Mouse (Mus musculus) CH12.LX (cell line): Measurements from ENCODE around the gene Dctn5. TPM values are rescaled to one million over a fixed set of nuclear protein-coding genes. Genes with fewer than 3 reads are reported as not detected.

Experiments
- DNase-seq: peaks from one replicate; pipeline ENCODE4 v3.0.0-alpha.2; 2013; ENCODE audit errors: extremely low read depth
- H3K27ac ChIP-seq: 2 replicates; pipeline ENCODE4 v1.5.1; 2012; ENCODE audit warnings: low read depth, mild to moderate bottlenecking, control low read depth, moderate library complexity; ENCODE audit not compliant: insufficient read depth
- H3K27me3 ChIP-seq: replicated peaks from 2 replicates; pipeline ENCODE3; 2012; ENCODE audit warnings: inconsistent platforms
- H3K36me3 ChIP-seq, 2 experiments: replicated peaks in 1 of 2; 2 replicates each; pipeline versions ENCODE3 to v1.6.1; 2012; ENCODE audit warnings: inconsistent platforms in 1 of 2, low read length in 1 of 2, mild to moderate bottlenecking in 1 of 2, mixed read lengths in 1 of 2, moderate library complexity in 1 of 2; ENCODE audit not compliant: control insufficient read depth in 1 of 2, insufficient read depth in 1 of 2
- H3K4me1 ChIP-seq, 2 experiments: 2 replicates each; pipeline ENCODE4 v1.6.1; 2012; ENCODE audit warnings: inconsistent platforms in 1 of 2, moderate library complexity in 1 of 2; ENCODE audit not compliant: insufficient read depth in 2 of 2, control insufficient read depth in 1 of 2
- H3K4me2 ChIP-seq: 2 replicates; pipeline ENCODE4 v1.6.1; 2012; ENCODE audit warnings: low read depth, mild to moderate bottlenecking, control low read depth; ENCODE audit not compliant: poor library complexity, insufficient read depth, severe bottlenecking
- H3K4me3 ChIP-seq, 3 experiments: fragments of 150-350 bp in 1 of 3; sonication (generic) in 1 of 3; replicated peaks in 1 of 3; 2 replicates each; pipeline versions ENCODE3 to v1.5.1; 2011 to 2012; ENCODE audit warnings: low read depth in 2 of 3, low read length in 2 of 3, mild to moderate bottlenecking in 2 of 3, moderate library complexity in 2 of 3, control low read depth in 1 of 3, improper control_type of control experiment in 1 of 3, inconsistent platforms in 1 of 3, mixed read lengths in 1 of 3; ENCODE audit not compliant: poor library complexity in 1 of 3
- H3K79me2 ChIP-seq: replicated peaks from 2 replicates; pipeline ENCODE4 v1.6.1; 2012; ENCODE audit warnings: mild to moderate bottlenecking, moderate library complexity; ENCODE audit not compliant: control insufficient read depth, poor library complexity, insufficient read depth, severe bottlenecking; ENCODE audit errors: extremely low read depth
- H3K9ac ChIP-seq: 2 replicates; pipeline ENCODE4 v1.6.1; 2012; ENCODE audit warnings: low read depth, mild to moderate bottlenecking, control low read depth, moderate library complexity; ENCODE audit not compliant: insufficient read depth
- H3K9me3 ChIP-seq: replicated peaks from 2 replicates; pipeline ENCODE3; 2012; ENCODE audit warnings: low read length, inconsistent platforms, mixed read lengths
- BHLHE40 ChIP-seq: IDR thresholded peaks from 2 replicates; pipeline ENCODE4 v1.6.1; 2011; ENCODE audit warnings: mild to moderate bottlenecking, low read depth, low read length, improper control_type of control experiment
- CHD1 ChIP-seq: IDR thresholded peaks from 2 replicates; pipeline ENCODE4 v1.6.1; 2012; ENCODE audit warnings: low read depth, low read length, improper control_type of control experiment, inconsistent platforms
- CHD2 ChIP-seq: IDR thresholded peaks from 2 replicates; pipeline ENCODE4 v1.6.1; 2011; ENCODE audit warnings: low read length, improper control_type of control experiment
- E2F4 ChIP-seq: IDR thresholded peaks from 2 replicates; pipeline ENCODE4 v1.6.1; 2011; ENCODE audit warnings: low read depth, low read length, improper control_type of control experiment; ENCODE audit not compliant: insufficient replicate concordance
- ELF1 ChIP-seq: IDR thresholded peaks from 2 replicates; pipeline ENCODE4 v1.6.1; 2014; ENCODE audit warnings: low read depth, mild to moderate bottlenecking, inconsistent platforms, low read length, improper control_type of control experiment
- ETS1 ChIP-seq: conservative IDR thresholded peaks from 2 replicates; pipeline ENCODE4 v1.6.1; 2012; ENCODE audit warnings: low read depth, mild to moderate bottlenecking, inconsistent platforms, low read length, improper control_type of control experiment, moderate library complexity
- HCFC1 ChIP-seq: IDR thresholded peaks from 2 replicates; pipeline ENCODE4 v1.6.1; 2012; ENCODE audit warnings: low read depth, mild to moderate bottlenecking, inconsistent platforms, low read length, improper control_type of control experiment
- IRF4 ChIP-seq: IDR thresholded peaks from 2 replicates; pipeline ENCODE4 v1.6.1; 2014; ENCODE audit warnings: low read depth, mild to moderate bottlenecking, inconsistent platforms, low read length, improper control_type of control experiment
- JUND ChIP-seq: conservative IDR thresholded peaks from 2 replicates; pipeline ENCODE4 v1.6.1; 2011; ENCODE audit warnings: low read depth, low read length, improper control_type of control experiment
- KAT2A ChIP-seq: IDR thresholded peaks from 2 replicates; pipeline ENCODE4 v1.6.1; 2012; ENCODE audit warnings: low read length, improper control_type of control experiment, inconsistent platforms; ENCODE audit not compliant: insufficient replicate concordance
- MAFK ChIP-seq: IDR thresholded peaks from 2 replicates; pipeline ENCODE4 v1.6.1; 2011; ENCODE audit warnings: low read length, improper control_type of control experiment; ENCODE audit not compliant: insufficient replicate concordance
- MAX ChIP-seq: IDR thresholded peaks from 2 replicates; pipeline ENCODE4 v1.6.1; 2011; ENCODE audit warnings: low read length, improper control_type of control experiment
- MAZ ChIP-seq: IDR thresholded peaks from 2 replicates; pipeline ENCODE4 v1.6.1; 2012; ENCODE audit warnings: low read depth, mild to moderate bottlenecking, inconsistent platforms, low read length, improper control_type of control experiment, moderate library complexity
- MEF2A ChIP-seq: IDR thresholded peaks from 2 replicates; pipeline ENCODE4 v1.6.1; 2014; ENCODE audit warnings: low read depth, mild to moderate bottlenecking, inconsistent platforms, low read length, improper control_type of control experiment, borderline replicate concordance
- MYC ChIP-seq: IDR thresholded peaks from 2 replicates; pipeline ENCODE4 v1.6.1; 2011; ENCODE audit warnings: low read depth, mild to moderate bottlenecking, improper control_type of control experiment, low read length
- PAX5 ChIP-seq: IDR thresholded peaks from 2 replicates; pipeline ENCODE4 v1.6.1; 2012; ENCODE audit warnings: low read length, inconsistent platforms, mixed read lengths
- POLR2AphosphoS2 ChIP-seq: IDR thresholded peaks from 2 replicates; pipeline ENCODE4 v1.6.1; 2011; ENCODE audit warnings: low read depth, low read length, improper control_type of control experiment
- RAD21 ChIP-seq: IDR thresholded peaks from 2 replicates; pipeline ENCODE4 v1.6.1; 2011; ENCODE audit warnings: low read depth, mild to moderate bottlenecking, low read length, improper control_type of control experiment, moderate library complexity
- SIN3A ChIP-seq: IDR thresholded peaks from 2 replicates; pipeline ENCODE4 v1.6.1; 2012; ENCODE audit warnings: low read length, improper control_type of control experiment, inconsistent platforms
- SMC3 ChIP-seq: IDR thresholded peaks from 2 replicates; pipeline ENCODE4 v1.6.1; 2011; ENCODE audit warnings: low read depth, low read length, improper control_type of control experiment
- USF1 ChIP-seq: IDR thresholded peaks from 2 replicates; pipeline ENCODE4 v1.6.1; 2014; ENCODE audit warnings: low read depth, mild to moderate bottlenecking, inconsistent platforms, low read length, improper control_type of control experiment
- USF2 ChIP-seq: conservative IDR thresholded peaks from 2 replicates; pipeline ENCODE4 v1.6.1; 2011; ENCODE audit warnings: low read depth, low read length, improper control_type of control experiment
- ZKSCAN1 ChIP-seq: IDR thresholded peaks from 2 replicates; pipeline ENCODE4 v1.6.1; 2012; ENCODE audit warnings: low read depth, inconsistent platforms, low read length, improper control_type of control experiment, borderline replicate concordance
- dilution Hi-C: fragments of 300-500 bp; cut with MboI; formaldehyde crosslinking; loops from 2 replicates; pipeline ENCODE4 v1.14.3; 2020; ENCODE audit warnings: low sequenced_read_pairs; ENCODE audit not compliant: extremely low pct_unique_long_range_greater_than_20kb, extremely low pct_ligation_motif_present
- in situ Hi-C: fragments of 300-500 bp; cut with MboI; formaldehyde crosslinking; loops from 3 replicates; pipeline ENCODE4 v1.14.3; 2019; ENCODE audit warnings: low sequenced_read_pairs, low pct_ligation_motif_present, low pct_unique_long_range_greater_than_20kb, mixed read lengths
- polyA plus RNA-seq: library from polyadenylated mRNA; unstranded; fragments of >175 nt; gene quantifications from 2 replicates; pipeline ENCODE4 v1.2.1, GENCODE M21; 2012; ENCODE audit warnings: low read depth; ENCODE audit not compliant: insufficient read length
- total RNA-seq, 2 experiments: library from RNA; depleted of rRNA; stranded (reverse); fragments of 300-350 nt in 1 of 2; fragments of >200 nt in 1 of 2; gene quantifications; 2 replicates each; pipeline ENCODE4 v1.2.3; 2012 to 2014

The Dctn5 gene
- total and polyA plus RNA-seq, 3 experiments = 56.5 to 74.7 (median 62.7) TPM

- no peak for DNase-seq
- Histone ChIP-seq H3K79me2 (no peaks in the 10 kb centered on the region), H3K9ac (no peak overlapping the region), H3K27me3 (peaks cover 16% of the 10 kb centered on the region), H3K4me3 (no peak overlapping the region), H3K4me1 (peaks cover 0 to 3% of the 10 kb centered on the region in 2 experiments; a peak in 1 of 4 replicates), H3K4me2 (no peak overlapping the region), H3K9me3 (no peaks in the 10 kb centered on the region), H3K27ac (no peak overlapping the region), H3K36me3 (no peaks in the 10 kb centered on the region)
- TF ChIP-seq JUND (no peak), KAT2A (no peak), MAX (no peak), IRF4 (no peak), MYC (no peak), ZKSCAN1 (no peak)
- dilution Hi-C loops = no loop called here
- in situ Hi-C loops = loop anchor here (25.0 kb wide), 1 partner anchor 732 kb away; no protein-coding TSS in a partner anchor
Observed at GRCm38 (mm10) chr7:122180720-122181119, 47.9 kb downstream of the Dctn5 start.

GRCm38 (mm10) chr7:122184569-122184968, 51.7 kb downstream of the Dctn5 start:
- TF ChIP-seq PAX5 = no peak
- TF ChIP-seq E2F4 = no peak
- TF ChIP-seq MAX = no peak
- no peak for TF ChIP-seq CHD1
- no peak for TF ChIP-seq USF1
- TF ChIP-seq MEF2A = no peak
- no peak for TF ChIP-seq ZKSCAN1
- no peak for TF ChIP-seq BHLHE40
- TF ChIP-seq MAFK = no peak
- TF ChIP-seq POLR2AphosphoS2 = no peak
- TF ChIP-seq ELF1 = no peak
- no peak for TF ChIP-seq SMC3
- TF ChIP-seq CHD2 = no peak
- no peak for TF ChIP-seq ETS1
- TF ChIP-seq USF2 = no peak
- TF ChIP-seq RAD21 = no peak
- no peak for TF ChIP-seq JUND
- TF ChIP-seq MAZ = no peak
- no peak for TF ChIP-seq HCFC1
- no peak for TF ChIP-seq SIN3A
- dilution Hi-C loops = no loop called here
- no peak for DNase-seq

More at GRCm38 (mm10) chr7:122184569-122184968, 51.7 kb downstream of the Dctn5 start:
- H3K9ac ChIP-seq = no peak overlapping the region
- in situ Hi-C loops = loop anchor here (25.0 kb wide), 1 partner anchor 728 kb away; no protein-coding TSS in a partner anchor
- no peak overlapping the region for H3K4me3 ChIP-seq
- no peak overlapping the region for H3K27ac ChIP-seq
- no peak overlapping the region for H3K4me2 ChIP-seq
- no peaks in the 10 kb centered on the region for H3K4me1 ChIP-seq
- H3K79me2 ChIP-seq = no peaks in the 10 kb centered on the region
- peaks cover 17% of the 10 kb centered on the region for H3K27me3 ChIP-seq
- no peaks in the 10 kb centered on the region for H3K36me3 ChIP-seq
- H3K9me3 ChIP-seq = no peaks in the 10 kb centered on the region
